Mouse (Mus musculus): Measurements from ENCODE around the gene Mas1.

DNA sequence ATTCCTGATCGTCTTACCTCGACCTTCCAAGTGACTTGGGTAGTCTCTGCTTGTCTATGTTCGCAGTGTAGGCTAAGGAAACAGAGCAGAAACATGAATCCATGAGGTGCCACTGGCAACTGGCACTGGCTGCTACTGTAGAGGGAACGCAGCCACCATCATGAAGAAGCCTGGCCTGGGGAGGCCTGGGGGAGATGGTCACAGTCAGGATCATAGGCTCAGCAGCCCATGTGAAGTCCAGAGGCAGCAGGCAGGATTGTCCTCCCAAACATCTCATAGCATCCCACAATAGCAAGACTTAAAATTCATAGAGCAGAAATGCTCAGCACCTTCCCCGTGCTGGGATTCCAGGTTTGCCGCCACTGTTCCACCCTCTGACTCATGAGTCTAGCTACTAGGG lies 59.1 kb downstream of the Mas1 start:
- TF ChIP-seq CTCF (IDR thresholded peaks at IDR 0.05; ENCODE audit: low read depth) = no peak
- no peak for TF ChIP-seq EP300 (IDR thresholded peaks at IDR 0.05; ENCODE audit: low read depth)

All from liver, postnatal 0 days (tissue).